Mouse (Mus musculus): ENCODE results near the gene Clcnkb.

Clcnkb gene

DNA sequence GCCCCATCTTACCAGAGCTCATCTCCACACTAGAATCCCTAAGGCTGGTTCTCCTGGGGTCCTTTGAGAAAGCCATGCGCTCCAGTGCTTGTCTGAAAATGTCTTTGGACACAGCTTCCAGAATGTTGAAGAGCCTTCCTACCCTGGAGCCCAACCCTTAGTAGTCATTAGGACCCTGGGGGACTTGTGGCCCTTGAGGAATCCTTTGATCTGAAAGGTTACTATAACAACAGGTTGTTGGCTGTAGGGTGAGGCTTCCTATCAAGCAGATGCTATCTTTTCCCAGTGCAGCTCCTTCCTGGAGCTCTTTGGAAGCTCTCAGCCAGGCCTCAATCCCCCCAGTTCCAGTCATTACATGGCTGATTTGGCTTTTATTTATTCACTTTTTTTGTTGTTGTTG is 20.2 kb upstream of the Clcnkb start, which contains the start of gene Srarp:
Srarp (minus strand) TSS at position 132 of the 400 bp plus-strand sequence.
- in situ Hi-C loops (cut with MboI, MseI), result no loop called here

DNA sequence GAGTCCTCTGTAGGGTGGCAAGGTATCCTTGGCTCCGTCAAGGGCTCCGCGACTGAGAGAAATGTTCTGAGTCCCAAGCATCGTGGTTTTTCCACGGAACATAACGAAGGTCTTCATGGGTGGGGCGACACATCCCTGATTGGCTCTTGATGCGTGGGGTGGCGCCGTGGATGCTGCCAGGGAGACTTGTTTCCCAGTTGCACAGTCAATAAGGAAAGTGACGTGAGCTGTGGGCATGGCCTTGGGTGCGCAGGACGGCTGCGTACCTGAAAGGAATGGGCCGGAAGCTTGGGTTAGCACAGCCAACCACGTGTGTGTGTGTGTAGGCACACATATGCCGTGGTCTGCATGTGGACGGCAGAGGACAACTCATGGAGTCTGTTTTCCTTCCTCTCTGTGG is 17.4 kb upstream of the Clcnkb start:
- in situ Hi-C loops (cut with MboI, MseI), result no loop called here

DNA sequence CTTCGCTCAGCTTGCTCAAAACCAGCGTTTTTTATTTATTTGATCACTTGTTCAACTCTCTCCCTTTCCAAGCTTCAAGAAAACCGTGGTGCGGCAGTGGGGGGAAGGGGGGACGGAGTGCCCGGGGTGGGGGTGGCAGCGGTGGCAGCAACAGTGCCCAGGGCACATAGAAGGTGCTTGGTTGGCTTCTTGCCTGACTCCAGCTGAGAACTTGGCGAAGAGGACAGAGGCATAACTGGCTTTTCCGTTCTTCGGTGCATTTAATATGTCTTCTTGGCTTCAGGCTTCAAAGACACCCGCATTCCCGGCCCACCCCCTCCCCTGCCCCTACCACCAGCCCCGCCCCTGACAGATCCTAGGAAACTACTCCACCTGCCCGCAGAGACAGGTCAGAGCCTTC is 16.9 kb upstream of the Clcnkb start:
- in situ Hi-C loops (cut with MboI, MseI), result no loop called here

DNA sequence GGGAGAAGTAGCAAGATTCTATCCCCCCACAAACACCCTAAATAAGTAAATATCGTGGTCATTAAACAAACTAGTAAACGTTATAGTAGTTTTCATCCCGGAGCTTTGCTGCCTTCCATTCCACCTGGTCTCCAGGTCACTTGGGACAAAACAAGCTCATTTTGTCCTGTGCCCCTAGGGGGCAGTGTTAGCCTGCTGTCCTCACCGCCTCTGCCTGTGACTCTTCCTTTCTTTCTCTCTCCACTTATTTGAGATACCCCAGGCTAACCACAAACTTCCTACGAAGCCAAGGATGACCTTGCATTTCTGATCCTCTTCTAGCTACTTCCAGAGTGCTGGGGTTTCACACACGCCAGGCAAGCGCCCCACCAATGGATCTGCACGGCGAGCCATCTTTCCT is 15.2 kb upstream of the Clcnkb start:
- in situ Hi-C loops (cut with MboI, MseI), result no loop called here

DNA sequence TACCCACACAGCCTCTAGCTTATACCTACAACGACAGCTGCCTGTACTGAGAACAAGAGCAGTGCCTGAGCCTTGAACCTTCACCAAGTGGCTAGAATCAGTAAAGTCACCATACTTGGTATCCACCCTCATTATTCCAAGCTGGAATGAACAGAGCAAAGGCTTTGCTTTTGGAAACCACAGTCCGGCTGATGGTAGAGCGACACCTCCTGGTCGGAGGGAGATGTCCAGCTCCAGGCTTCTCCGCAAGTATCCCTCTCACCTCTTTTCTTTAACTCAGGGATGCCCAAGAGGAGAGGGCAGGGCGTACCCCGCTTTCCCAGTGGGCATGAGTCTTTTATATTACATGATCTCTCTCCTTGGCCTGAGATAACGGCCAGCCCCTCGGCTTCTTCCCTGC is 14.0 kb upstream of the Clcnkb start:
- in situ Hi-C loops (cut with MboI, MseI), result loop anchor here (10.0 kb wide), 1 partner anchor 725 kb away; the partner anchor contains the start of gene Rcc2

DNA sequence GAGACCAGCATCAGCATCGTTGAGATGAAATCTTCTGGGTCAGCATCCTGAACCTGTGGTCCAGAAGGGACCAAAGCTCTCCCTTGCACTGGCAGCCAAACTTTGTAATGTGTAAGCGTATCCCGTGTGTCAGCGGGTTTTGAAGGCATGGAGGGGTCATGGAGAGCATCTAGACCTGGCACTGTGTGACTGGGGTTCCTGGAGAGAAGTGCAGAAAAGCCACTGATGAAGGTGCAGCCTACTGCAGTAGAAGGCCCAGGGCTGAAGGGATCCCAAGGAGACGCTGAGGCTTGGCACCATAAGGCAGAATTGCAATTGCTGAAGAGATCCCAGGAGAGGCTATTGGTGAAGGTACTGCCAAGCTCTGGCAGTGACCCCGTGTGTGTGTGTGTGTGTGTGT is 13.6 kb upstream of the Clcnkb start:
- in situ Hi-C loops (cut with MboI, MseI), result loop anchor here (10.0 kb wide), 1 partner anchor 725 kb away; the partner anchor contains the start of gene Rcc2

DNA sequence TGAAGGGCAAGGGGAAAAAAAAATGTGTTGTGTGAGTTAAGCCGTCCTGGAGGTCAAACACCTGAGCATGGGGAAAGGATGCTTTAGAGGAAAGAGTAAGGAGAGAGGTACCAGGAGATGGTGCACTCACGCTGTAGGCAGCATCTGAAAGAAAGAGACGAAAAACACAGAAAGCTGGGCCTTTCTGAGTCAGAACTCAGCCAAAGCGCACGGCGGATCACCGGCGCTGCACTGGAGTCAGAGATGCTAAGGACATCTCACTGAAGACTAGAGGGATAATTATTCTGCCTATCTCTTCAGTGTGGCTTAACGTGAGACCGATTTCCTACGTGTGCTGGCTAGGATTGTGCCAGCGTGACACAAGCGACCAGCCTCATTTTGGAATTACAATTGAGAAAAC is 12.1 kb upstream of the Clcnkb start:
- in situ Hi-C loops (cut with MboI, MseI), result loop anchor here (10.0 kb wide), 1 partner anchor 723 kb away; the partner anchor contains the start of gene Rcc2

DNA sequence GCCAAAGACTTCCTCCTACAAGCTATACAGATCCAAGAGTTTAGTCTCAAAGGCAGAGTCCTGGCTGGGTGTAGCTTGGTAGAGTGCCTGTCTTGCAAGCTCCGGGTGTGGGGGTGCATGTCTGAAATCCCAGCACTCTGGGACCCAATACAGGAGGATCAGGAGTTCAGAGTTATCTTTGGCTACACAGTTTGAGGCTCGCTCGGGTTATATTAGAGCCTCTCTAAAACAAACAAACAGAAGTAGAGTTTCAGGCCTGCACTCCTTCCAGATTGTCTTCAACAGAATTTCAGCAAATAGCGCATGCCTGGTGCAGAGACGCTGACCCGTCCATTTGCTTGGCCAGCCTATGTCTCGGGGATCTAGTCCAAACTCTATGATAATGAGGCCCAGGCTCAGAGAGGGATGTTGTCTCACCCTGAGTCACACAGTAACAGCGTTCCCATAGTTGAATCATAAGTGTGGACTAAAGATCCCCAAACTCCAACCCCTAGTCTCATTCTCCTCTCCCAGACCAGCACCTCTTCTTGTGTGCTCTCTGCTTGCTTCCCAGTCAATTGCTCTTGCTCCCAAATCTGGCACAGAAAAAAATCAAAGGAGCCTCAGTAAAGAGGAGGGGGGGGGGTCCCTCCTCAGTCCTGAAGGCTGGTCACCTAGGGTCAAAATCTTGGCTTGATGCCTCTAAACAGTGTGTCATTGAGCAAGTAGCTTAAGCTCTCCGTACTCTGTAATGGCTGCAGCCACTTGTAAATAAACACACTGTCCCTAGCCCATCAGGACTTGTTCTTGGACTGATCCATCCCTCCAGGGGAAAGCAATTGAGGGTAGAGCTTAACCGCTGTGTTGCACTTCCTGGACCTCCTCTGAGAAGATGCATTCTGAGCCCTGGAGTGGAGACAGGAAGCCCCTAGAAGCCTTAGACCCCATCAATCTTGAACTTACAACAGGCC is 11.3 kb upstream of the Clcnkb start:
- in situ Hi-C loops (cut with MboI, MseI), result loop anchor here (10.0 kb wide), 1 partner anchor 722 kb away; the partner anchor contains the start of gene Rcc2

DNA sequence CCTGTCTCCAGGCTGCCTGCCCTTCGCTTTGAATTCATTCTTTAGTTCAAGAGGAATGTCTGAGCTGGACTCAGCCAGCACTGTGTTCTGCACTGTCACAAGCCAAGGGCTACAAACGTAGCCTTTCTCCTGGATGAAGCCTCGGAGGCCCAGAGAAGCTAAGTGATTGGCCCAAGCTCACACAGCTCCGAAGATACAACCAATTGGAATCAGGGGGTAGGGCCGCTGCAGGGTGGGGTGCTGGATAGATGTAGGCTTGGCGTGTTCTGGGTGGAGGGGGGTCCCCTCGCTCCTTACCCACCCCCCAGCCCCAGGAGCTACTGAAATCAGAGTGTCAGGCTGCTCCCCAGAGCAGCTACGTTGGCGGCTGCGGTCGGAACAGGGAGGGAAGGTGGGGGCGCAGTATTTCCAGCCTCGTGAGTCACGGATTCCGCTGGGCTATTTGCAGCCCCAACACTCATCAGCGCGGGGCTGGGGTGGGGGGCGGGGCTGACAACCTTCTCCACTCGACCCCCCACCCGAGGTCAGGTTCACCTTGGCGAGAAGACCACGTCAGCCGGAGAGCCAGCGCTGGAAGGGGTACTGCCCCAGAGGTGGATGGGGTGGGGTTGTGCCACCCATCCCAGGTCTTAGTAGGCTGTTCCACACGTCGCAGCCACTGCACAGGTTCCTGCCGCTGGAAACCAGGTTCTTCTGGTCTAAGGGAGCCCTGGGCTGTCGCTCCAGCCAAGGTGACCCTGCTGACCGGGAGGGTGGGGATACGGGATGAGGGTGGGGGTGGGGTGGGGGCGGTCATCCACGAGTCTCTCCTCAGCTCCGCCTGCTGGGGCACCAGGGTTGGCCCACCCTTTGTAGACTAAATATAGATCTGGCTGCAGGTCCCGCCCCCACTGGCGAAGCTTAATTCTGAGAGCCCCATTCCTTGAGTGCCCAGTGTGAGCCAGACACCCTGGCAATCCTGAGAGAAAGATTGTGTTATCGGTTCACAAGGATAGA is 10.0 kb upstream of the Clcnkb start:
- in situ Hi-C loops (cut with MboI, MseI), result loop anchor here (10.0 kb wide), 1 partner anchor 721 kb away; the partner anchor contains the start of gene Rcc2

DNA sequence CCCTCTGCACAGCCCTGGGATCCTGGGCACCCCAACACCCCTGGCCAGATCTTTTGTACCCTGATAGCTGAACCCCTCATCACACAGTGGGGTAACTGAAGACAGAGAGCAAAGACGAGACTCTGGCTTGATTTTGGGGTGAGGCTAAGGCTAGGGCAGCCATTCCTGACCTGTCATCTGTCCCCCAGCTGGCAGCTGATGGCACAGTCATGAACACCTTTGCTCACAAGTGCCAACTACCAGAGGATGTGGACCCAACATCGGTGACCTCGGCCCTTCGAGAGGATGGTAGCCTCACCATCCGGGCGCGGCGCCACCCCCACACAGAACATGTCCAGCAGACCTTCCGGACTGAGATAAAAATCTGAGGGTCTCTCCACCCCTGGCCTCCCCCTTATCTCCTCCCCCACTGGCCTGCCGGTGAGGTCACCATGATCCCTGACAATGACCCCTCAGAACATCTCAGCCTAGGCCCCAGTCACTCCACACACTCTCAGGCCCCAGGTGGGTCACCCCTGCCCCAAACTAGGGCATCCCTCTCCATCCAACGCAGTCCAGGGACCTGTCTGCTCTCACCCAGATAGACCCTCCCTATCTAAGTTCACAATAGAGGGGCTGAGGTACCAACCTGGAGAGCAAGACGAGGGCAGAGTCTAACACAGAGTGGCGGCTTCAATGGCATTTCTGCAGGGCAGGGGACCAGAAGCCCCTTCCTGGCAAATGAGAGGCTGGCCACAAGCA is 8.0 kb upstream of the Clcnkb start:
- in situ Hi-C loops (cut with MboI, MseI), result loop anchor here (10.0 kb wide), 1 partner anchor 719 kb away; the partner anchor contains the start of gene Rcc2

DNA sequence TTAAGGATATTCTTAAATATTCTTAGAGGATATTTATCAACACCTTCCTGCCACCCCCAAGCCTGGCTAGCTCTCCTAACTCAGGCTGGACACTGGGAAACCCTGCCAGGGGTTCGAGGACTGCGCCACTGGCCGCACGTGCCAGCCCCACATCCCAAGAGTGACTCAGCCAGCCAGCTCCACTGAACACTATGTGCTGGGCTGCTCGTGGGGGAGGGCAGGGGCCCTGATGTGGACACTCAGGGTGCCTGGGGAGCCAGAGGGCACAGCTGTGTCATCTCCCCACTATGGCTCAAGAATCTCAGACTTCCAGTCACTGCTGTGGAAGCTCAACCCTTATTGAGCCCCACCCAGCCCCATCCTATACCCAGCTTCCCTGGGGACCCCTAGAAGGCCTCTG is 7.5 kb upstream of the Clcnkb start:
- in situ Hi-C loops (cut with MboI, MseI), result loop anchor here (10.0 kb wide), 1 partner anchor 718 kb away; the partner anchor contains the start of gene Rcc2

DNA sequence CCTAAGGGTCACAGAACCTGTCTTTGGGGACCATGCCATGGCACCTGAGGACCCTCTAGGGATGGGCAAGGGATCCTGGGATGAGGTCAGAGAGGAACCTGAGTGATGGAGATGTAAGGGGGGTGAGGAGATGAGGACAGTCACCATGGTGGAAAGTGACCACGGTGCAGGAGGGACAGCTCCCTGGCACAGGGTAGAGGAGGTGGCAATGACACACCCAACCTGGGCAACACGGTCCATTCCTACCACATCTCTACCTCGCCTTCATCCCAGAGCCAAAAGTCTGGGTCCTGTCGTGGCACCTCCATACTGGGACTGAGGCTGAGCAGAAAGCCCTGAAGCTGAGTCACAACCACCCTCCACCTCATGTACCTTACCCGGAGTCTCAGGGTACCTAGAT is 7.0 kb upstream of the Clcnkb start:
- in situ Hi-C loops (cut with MboI, MseI), result loop anchor here (10.0 kb wide), 1 partner anchor 718 kb away; the partner anchor contains the start of gene Rcc2

DNA sequence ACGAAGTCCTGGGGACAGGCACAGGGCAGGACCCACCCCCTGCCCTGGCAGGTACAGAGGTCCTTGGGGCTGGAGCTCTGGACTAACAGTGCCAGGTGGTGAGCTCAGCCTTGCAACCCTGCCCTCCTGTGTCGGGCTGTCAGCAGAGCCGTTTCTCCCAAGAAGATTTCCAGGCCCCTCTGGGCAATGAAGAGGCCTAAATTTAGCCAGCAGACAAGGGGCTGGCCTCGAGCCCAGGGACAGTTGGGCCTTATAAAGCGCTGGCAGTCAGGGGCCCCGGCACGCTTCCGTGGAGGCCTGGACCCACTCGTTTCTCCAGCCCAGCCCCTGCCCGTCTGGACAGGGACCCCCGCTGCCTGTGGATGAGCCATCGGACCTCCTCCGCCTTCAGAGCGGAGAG is 5.6 kb upstream of the Clcnkb start:
- in situ Hi-C loops (cut with MboI, MseI), result loop anchor here (10.0 kb wide), 1 partner anchor 717 kb away; the partner anchor contains the start of gene Rcc2

DNA sequence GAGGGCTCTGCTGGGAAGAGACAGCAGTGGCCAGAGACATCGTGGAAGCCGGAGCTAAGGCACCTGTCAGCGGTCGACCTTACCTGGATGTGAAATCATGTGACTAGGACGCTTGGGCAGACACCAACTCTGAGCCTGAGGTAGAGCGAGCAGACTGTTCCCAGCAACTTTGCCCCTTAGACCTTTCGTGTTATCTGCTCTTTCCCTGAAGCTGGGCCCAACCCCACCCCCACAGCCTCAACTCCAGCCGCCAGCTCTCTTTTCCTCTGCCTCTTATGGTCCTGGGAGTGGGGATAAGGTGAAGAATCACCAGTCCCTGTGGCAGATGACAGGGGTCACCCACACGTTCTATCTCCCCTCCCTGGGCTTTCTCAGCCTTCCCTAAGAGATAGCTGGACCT is 5.1 kb upstream of the Clcnkb start:
- in situ Hi-C loops (cut with MboI, MseI), result loop anchor here (10.0 kb wide), 1 partner anchor 716 kb away; the partner anchor contains the start of gene Rcc2

DNA sequence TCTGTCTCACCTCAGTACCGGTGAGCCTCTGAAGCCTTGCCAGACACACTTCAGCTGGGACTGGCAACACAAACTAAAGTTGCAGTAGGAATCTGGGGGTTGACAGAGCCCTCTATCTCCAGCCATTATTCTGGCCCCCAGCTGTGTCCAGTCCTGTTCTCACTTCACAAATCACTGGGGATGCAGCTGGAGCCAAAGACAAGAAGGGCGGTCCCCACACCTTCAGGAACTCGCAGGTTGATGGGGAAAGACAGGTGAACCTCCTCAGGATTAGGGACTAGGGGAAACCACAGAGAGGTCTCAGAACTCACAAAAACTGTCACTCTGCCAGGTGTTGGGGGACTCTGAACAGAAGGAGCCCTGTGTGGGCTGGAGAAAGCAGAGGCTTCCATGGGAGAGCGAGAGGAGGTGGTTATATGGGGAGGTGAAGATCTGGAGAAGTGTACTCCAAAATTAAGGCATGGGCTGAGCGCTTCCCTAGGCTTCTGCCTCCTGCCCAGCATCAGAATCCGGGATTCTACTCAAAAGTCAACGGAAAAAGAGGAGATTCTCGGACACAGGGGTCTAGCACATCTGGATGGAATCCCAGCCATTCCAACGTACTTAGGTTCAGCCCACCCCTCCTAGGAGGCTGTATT is 4.5 kb upstream of the Clcnkb start, which contains the start of gene Hspb7:
Hspb7 (plus strand) TSS at position 588 of the 638 bp plus-strand sequence.
- in situ Hi-C loops (cut with MboI, MseI), result loop anchor here (10.0 kb wide), 1 partner anchor 716 kb away; the partner anchor contains the start of gene Rcc2

DNA sequence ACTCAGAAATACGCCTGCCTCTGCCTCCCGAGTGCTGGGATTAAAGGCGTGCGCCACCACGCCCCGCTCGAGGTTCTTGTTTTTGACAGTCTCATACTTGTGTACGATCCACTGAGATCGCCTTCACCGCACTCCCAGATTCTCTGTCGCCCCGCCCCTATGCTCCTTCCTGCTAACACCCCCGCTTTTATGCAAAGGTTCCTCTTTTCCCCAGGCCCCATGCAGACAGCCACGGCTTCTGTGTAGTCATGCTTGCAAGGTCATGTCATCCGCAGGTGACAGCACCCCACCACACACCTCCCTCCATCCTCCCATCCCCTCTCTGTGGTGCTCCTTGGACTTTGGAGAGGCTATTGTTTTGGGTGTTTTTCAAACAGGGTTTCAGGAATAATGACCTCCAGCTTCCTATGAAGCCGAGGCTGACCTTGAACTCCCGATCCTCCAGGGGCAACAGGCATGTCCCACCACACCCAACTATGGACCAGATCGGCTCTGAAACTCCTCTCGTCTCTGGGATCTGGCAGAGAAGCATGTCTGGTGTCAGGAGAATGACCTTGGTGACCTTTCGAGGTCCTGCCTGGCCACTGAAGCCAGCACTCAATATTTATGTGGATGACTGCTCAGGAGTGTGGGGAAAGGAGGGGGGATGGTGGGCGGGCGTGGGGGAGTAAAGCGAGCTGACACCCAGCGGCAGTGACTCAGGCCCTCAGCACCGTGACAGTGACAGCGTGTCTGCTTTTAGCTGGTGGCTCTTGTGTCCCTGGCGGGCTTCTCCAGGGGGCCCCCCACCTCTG is 3.8 kb upstream of the Clcnkb start:
- in situ Hi-C loops (cut with MboI, MseI), result loop anchor here (10.0 kb wide), 2 partner anchors 525 to 715 kb away; partner anchors contain the start of gene Rcc2

DNA sequence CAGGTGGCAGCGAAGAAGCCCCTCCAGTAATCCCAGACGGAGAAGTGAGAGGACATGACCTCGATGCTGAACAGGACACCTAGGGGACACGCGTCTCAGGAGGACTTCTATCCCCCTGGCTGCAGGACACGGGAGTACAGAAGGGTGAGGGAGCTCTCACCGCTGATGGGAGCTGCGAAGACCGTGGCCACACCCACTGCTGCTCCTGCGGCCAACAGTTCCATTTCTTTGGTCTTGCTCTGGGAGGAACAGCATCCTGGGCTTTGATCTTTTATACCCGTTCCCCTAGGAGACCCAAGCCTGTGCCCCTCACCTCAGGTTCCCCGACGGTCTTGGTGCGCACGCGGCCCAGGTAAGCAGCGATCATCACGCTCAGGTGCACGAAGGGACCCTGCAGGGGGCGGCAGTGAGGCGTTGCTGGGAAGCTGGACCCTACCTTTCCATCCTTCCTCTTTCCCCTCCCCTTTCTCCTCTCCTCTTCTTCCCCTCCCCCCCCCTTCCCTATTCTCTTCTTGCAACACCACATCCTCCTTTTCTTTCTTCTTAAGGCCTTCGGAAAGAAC is 4.3 kb downstream of the Clcnkb start:
- in situ Hi-C loops (cut with MboI, MseI), result loop anchor here (5.0 to 10.0 kb wide), 2 partner anchors 36 to 533 kb away; no protein-coding TSS in a partner anchor

DNA sequence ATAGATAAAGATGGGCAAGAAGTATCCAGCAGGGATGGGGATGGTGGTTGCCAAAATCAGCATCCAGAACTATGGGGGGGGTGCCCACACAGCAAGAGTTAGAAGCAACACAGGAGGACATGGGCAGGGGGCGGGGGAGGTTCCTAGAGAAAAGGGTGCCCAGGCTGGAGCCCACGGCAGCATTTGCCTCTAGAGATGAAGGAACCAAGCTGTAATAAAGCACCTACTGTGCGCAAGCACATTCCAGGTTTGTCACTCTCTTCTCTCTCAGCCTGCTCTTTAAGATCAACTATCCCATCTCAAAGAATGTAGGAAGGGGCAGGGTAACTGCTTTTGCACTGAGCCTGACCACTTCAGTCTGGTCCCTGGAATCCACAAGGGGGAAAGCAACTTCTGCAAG is 7.2 kb downstream of the Clcnkb start:
- in situ Hi-C loops (cut with MboI, MseI), result loop anchor here (5.0 to 10.0 kb wide), 2 partner anchors 76 to 159 kb away; no protein-coding TSS in a partner anchor

Data from T-helper 2 cell (primary cell).